Mouse (Mus musculus) lung, postnatal 0 days (tissue): ENCODE data around the gene Vmn2r63.

Experiments
- CTCF ChIP-seq: IDR thresholded peaks from 2 replicates; pipeline ENCODE4 v1.5.1; 2016; ENCODE audit warnings: antibody characterized with exemption, mild to moderate bottlenecking
- EP300 ChIP-seq: IDR thresholded peaks from 2 replicates; pipeline ENCODE4 v1.6.1; 2016; ENCODE audit warnings: antibody characterized with exemption, mild to moderate bottlenecking, control low read depth

GRCm38 (mm10) chr7:42980739-42981138 is 47.1 kb upstream of the Vmn2r63 start:
- no peak for TF ChIP-seq CTCF
- TF ChIP-seq EP300, result no peak
